Mouse (Mus musculus) small intestine, adult 2 months (tissue): ENCODE results near the gene Lonrf3. TPM values are rescaled to one million over a fixed set of nuclear protein-coding genes. Genes with fewer than 3 reads are reported as not detected.

ENCODE experiments used
- H3K27ac ChIP-seq: fragments of 200-500 bp; 2 replicates; pipeline ENCODE4 v1.5.1; 2012; ENCODE audit warnings: low read depth, low read length, control low read depth, inconsistent platforms; ENCODE audit not compliant: insufficient read depth
- H3K27me3 ChIP-seq: fragments of 200-500 bp; 2 replicates; pipeline ENCODE4 v1.6.1; 2012; ENCODE audit warnings: mild to moderate bottlenecking, moderate library complexity, low read length, inconsistent platforms; ENCODE audit not compliant: control insufficient read depth, insufficient read depth
- H3K36me3 ChIP-seq: fragments of 200-500 bp; 2 replicates; pipeline ENCODE4 v1.6.1; 2012; ENCODE audit warnings: mild to moderate bottlenecking, low read length, control low read depth, inconsistent platforms; ENCODE audit not compliant: control insufficient read depth, insufficient read depth
- H3K4me1 ChIP-seq: fragments of 200-500 bp; 2 replicates; pipeline ENCODE4 v1.6.1; 2012; ENCODE audit warnings: low read length, inconsistent platforms, mixed read lengths; ENCODE audit not compliant: control insufficient read depth, insufficient read depth, insufficient read length
- H3K4me3 ChIP-seq: fragments of 200-500 bp; 2 replicates; pipeline ENCODE4 v1.5.1; 2012; ENCODE audit warnings: low read depth, mild to moderate bottlenecking, control low read depth, inconsistent platforms, low read length, moderate library complexity
- CTCF ChIP-seq: fragments of 200-500 bp; IDR thresholded peaks from 2 replicates; pipeline ENCODE4 v1.5.1; 2012; ENCODE audit warnings: low read depth, mild to moderate bottlenecking, control low read depth, inconsistent platforms, low read length, moderate library complexity, mixed read lengths; ENCODE audit not compliant: insufficient replicate concordance, insufficient read length; ENCODE audit errors: extremely low read depth
- POLR2A ChIP-seq: fragments of 200-500 bp; IDR thresholded peaks from 2 replicates; pipeline ENCODE4 v1.6.1; 2012; ENCODE audit warnings: low read depth, mild to moderate bottlenecking, control low read depth, inconsistent platforms, low read length, moderate library complexity
- WGBS: fragments of 180-500 bp; shearing (Covaris S2); methylation state at CpG from one replicate; pipeline ENCODE4 v1.1.7; 2018; 5-methylcytosine and 5-hydroxymethylcytosine counted together
- polyA plus RNA-seq: library from polyadenylated mRNA; depleted of rRNA; stranded (reverse); fragments of >200 nt; gene quantifications from 2 replicates; pipeline ENCODE4 v1.2.3, GENCODE M21; 2012; rRNA removed

Gene Lonrf3
- polyA plus RNA-seq, 1 experiment = 1.6 TPM

- TF ChIP-seq CTCF (no peak), POLR2A (no peak)
- no peak overlapping the region for H3K27ac ChIP-seq
- no peak overlapping the region for H3K4me3 ChIP-seq
- H3K4me1 ChIP-seq = no peaks in the 10 kb centered on the region
- no peaks in the 10 kb centered on the region for H3K27me3 ChIP-seq
- WGBS = 49% methylated on average over 3 of the region's 3 CpGs
- H3K36me3 ChIP-seq = peaks cover 2% of the 10 kb centered on the region; the same call in 1 of the 2 replicates
Observed at GRCm38 (mm10) chrX:36352446-36352845, 24.3 kb downstream of the Lonrf3 start.

GRCm38 (mm10) chrX:36385340-36385739 lies 57.2 kb downstream of the Lonrf3 start:
- Histone ChIP-seq H3K27ac (0 out of 2 replicates have a peak overlapping the region, but pooled peaks have one; percentile 35), H3K4me3 (no peak overlapping the region), H3K27me3 (no peaks in the 10 kb centered on the region), H3K4me1 (peaks cover 5% of the 10 kb centered on the region; the same call in 1 of the 2 replicates), H3K36me3 (no peaks in the 10 kb centered on the region)
- TF ChIP-seq CTCF (no peak), POLR2A (no peak)

GRCm38 (mm10) chrX:36389971-36390370 lies 61.8 kb downstream of the Lonrf3 start:
- no peak for TF ChIP-seq POLR2A
- no peak for TF ChIP-seq CTCF
- peaks cover 9% of the 10 kb centered on the region; the same call in 1 of the 2 replicates for H3K4me1 ChIP-seq
- WGBS = 47% methylated on average over 3 of the region's 3 CpGs

GRCm38 (mm10) chrX:36390503-36390902 lies 62.4 kb downstream of the Lonrf3 start:
- H3K4me1 ChIP-seq = peaks cover 9% of the 10 kb centered on the region; the same call in 1 of the 2 replicates
- peak overlapping the region; percentile 77 for H3K27ac ChIP-seq
- H3K4me3 ChIP-seq = no peak overlapping the region
- no peaks in the 10 kb centered on the region for H3K36me3 ChIP-seq
- TF ChIP-seq POLR2A (no peak), CTCF (no peak)
- WGBS = 11% methylated on average over 2 of the region's 2 CpGs
- H3K27me3 ChIP-seq = no peaks in the 10 kb centered on the region

More at GRCm38 (mm10) chrX:36389971-36390370, 61.8 kb downstream of the Lonrf3 start:
- H3K27me3 ChIP-seq = no peaks in the 10 kb centered on the region
- peak overlapping the region; percentile 77; the same call in 1 of the 2 replicates for H3K27ac ChIP-seq
- no peak overlapping the region for H3K4me3 ChIP-seq
- no peaks in the 10 kb centered on the region for H3K36me3 ChIP-seq

- Histone ChIP-seq H3K4me1 (peaks cover 7% of the 10 kb centered on the region; the same call in 1 of the 2 replicates), H3K4me3 (no peak overlapping the region), H3K27me3 (no peaks in the 10 kb centered on the region), H3K27ac (no peak overlapping the region), H3K36me3 (no peaks in the 10 kb centered on the region)
- WGBS = 75% methylated on average over 6 of the region's 6 CpGs
- TF ChIP-seq POLR2A (no peak), CTCF (no peak)
Observed at GRCm38 (mm10) chrX:36392672-36393071, 64.5 kb downstream of the Lonrf3 start.

GRCm38 (mm10) chrX:36393279-36393678 lies 65.1 kb downstream of the Lonrf3 start:
- Histone ChIP-seq H3K36me3 (no peaks in the 10 kb centered on the region), H3K4me1 (peaks cover 7% of the 10 kb centered on the region; the same call in 1 of the 2 replicates), H3K4me3 (no peak overlapping the region), H3K27ac (no peak overlapping the region), H3K27me3 (no peaks in the 10 kb centered on the region)
- TF ChIP-seq CTCF (no peak), POLR2A (no peak)
- WGBS = 40% methylated on average over 6 of the region's 6 CpGs

GRCm38 (mm10) chrX:36400980-36401379 lies 72.8 kb downstream of the Lonrf3 start, which contains the start of gene Gm6268:
Gm6268 (plus strand) TSS chrX:36401280.
- H3K4me3 ChIP-seq = no peak within 1 kb of the TSS
- H3K4me1 ChIP-seq = no peaks in the 10 kb centered on the region
- no peak within 1 kb of the TSS for H3K27ac ChIP-seq
- TF ChIP-seq POLR2A = no peak
- no peak for TF ChIP-seq CTCF
- H3K36me3 ChIP-seq = no peaks in the 10 kb centered on the region
- no peaks in the 10 kb centered on the region for H3K27me3 ChIP-seq
- WGBS = 90% methylated on average over 13 of the region's 13 CpGs

GRCm38 (mm10) chrX:36402316-36402715 lies 74.2 kb downstream of the Lonrf3 start:
- WGBS = 53% methylated on average over 6 of the region's 6 CpGs
- Histone ChIP-seq H3K27ac (no peak overlapping the region), H3K4me1 (no peaks in the 10 kb centered on the region), H3K4me3 (no peak overlapping the region), H3K36me3 (no peaks in the 10 kb centered on the region), H3K27me3 (no peaks in the 10 kb centered on the region)
- TF ChIP-seq POLR2A (no peak), CTCF (peak; percentile 32; the same call in 1 of the 2 replicates)

Other genes with a start within 250 kb of the Lonrf3 start
- gene Il13ra1, start 216.2 kb upstream of the Lonrf3 start, polyA plus RNA-seq = 6.9 and 12.8 TPM in 2 replicates
- gene Zcchc12, start 132.4 kb upstream of the Lonrf3 start, polyA plus RNA-seq = 0.06 and 0.24 TPM in 2 replicates
- gene Gm6268, start 72.9 kb downstream of the Lonrf3 start, polyA plus RNA-seq = not detected in 2 replicates
- not detected in 2 replicates for gene Gm14569, start 163.5 kb downstream of the Lonrf3 start, polyA plus RNA-seq